Mouse (Mus musculus) ovary, adult 2 months (tissue): ENCODE data around the gene Gm648. TPM values are rescaled to one million over a fixed set of nuclear protein-coding genes. Genes with fewer than 3 reads are reported as not detected.

Experiments used
- polyA plus RNA-seq: library from polyadenylated mRNA; depleted of rRNA; stranded (reverse); fragments of >200 nt; gene quantifications from 2 replicates; pipeline ENCODE4 v1.2.3, GENCODE M21; 2012; rRNA removed

Gene Gm648
- polyA plus RNA-seq, result not detected in 2 replicates

DNA sequence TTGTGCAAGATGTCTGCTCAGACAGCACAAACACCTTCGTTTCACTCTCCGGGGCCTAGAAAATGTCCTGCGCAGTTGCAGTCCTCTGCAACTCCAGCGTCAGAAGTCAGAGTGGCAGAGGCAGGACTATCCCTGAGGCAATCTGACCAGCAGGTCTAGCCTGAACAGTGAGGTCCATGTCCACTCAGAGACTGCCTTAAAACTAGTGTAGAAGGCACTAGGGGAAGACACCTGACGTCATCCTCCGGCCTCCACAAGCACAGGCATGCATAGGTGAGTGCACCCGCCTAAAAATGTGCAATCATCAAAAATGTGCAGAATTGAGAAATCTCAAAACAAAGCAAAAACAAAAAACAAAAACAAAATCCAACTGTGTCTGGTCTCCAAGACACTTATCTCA is at the start of gene Gm648:
Gene Gm648 (minus strand): TSS at position 101 of the 400 bp plus-strand sequence.

DNA sequence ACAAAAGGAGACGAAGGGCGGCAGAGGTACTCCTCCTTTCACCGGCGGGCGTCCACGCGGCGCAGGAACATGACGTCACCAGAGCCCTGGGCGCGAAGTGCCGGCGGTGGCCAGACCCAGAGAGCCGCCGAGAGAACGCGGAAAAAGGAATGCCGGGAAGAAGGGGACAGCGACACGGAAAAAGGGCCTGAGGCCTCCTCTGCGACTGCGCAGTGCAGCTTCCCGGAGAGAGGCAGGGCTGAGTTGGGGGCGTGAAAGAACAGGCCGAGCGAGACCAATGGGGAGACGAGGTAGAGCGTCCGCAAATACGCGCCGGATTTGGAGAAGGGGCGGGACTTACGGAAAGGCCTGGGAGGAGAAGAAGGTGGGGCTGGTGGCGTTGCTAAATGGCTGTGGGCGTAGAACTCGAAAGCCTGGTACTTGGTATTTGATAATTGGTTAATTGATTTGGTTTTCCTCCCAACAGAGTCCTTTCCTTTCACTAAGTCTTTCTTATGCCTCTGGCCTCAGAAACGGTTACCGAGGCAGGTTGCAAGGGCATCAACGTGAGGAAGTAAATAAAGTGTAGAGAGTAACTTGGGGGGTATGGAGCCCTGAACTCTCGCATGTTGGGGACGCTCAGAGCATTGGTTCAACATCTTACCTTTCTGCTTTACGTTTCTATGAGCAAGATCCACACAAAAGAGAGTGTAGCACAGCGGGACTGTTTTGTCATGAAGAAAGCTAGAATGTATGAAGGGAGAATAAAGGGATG is 48.7 kb upstream of the Gm648 start, which contains the start of gene Mmgt1:
Gene Mmgt1 (minus strand): TSS at position 183 of the 754 bp plus-strand sequence.

DNA sequence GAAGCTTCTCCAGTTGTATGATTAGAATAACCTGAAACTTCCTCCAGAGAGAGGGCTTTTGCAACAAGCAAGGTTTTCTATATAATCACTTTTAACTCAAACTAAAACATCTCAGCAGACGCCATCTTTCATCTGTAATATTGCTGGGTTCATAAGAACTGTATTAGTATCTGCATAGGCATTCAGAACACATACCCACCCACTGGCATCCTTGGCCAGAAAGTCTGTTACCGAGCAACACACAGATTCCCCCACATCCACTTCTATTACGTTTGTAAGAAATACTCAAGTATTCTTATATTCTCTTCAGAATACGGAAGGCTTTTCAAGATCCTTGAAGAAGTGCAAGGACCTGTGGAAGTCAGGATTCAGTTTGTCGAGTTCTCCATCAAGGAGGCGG is 25.0 kb downstream of the Gm648 start, which contains the start of gene Gm10477:
Gene Gm10477 (plus strand): TSS at position 301 of the 400 bp plus-strand sequence.

Other genes with a start within 250 kb of the Gm648 start
- gene Zfp449, start 203.2 kb downstream of the Gm648 start, polyA plus RNA-seq, result 0.63 and 0.81 TPM in 2 replicates
- 24.7 and 38.2 TPM in 2 replicates for gene Smim10l2a, start 175.0 kb downstream of the Gm648 start, polyA plus RNA-seq
- not detected in 2 replicates for gene Gm2174, start 101.6 kb downstream of the Gm648 start, polyA plus RNA-seq
- gene Ints6l, start 94.7 kb downstream of the Gm648 start, polyA plus RNA-seq, result 18.9 and 22.4 TPM in 2 replicates
- gene Gm10477, start 24.9 kb downstream of the Gm648 start, polyA plus RNA-seq, result not detected in 2 replicates
- gene Mmgt1, start 48.5 kb upstream of the Gm648 start, polyA plus RNA-seq, result 3.6 TPM in 2 replicates
- 16.9 and 18.5 TPM in 2 replicates for gene Slc9a6, start 60.2 kb upstream of the Gm648 start, polyA plus RNA-seq
- gene Fhl1, start 182.2 kb upstream of the Gm648 start, polyA plus RNA-seq, result 223 and 244 TPM in 2 replicates